ENCODE assay signal across 8 mouse cellular contexts in the genomic region with DNA sequence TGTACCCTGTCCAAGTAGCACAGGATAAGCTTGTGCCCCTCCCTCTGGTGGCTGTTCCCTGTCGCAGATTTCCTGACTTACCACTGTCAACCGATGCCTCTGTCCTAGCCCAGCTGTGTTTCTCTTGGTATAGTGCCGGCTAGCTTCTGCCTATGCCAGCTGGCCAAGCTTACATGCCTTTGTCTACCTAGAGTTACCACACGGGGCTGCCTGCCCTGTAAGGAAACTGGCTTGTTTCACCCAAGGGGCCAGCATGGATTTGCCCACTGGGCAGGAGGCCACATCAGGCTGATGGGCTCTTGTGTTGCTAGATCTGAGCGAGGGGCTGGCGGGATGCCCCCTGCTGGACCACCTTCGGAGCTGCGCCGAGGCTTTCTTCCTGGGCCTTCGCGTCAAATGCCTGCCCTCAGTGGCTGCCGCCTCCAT. TPM values are rescaled to one million over a fixed set of nuclear protein-coding genes. Genes with fewer than 3 reads are reported as not detected.
A peak's percentile ranks its signal among the peaks of the same experiment; 100 is the strongest.
DNase-seq lines count a peak whose midpoint lies in the region; ATAC-seq and TF ChIP-seq lines count a peak whose summit lies in the region.
"Had no signal": no experiment of that assay in that cellular context is flagged by ENCODE, and none has a peak within 500 bp of the region (broad histone marks: within the 10 kb centered on the region; RNA-seq: fewer than 3 reads in every experiment).

No protein-coding gene starts in this region.

- H3K4me1 ChIP-seq in liver, adult 2 months (ENCODE audit: control insufficient read depth, insufficient read depth, low read length): no peaks in the 10 kb centered on the region
- H3K4me1 ChIP-seq in liver, embryonic 11.5 days (replicated peaks; ENCODE audit: control insufficient read depth, insufficient read depth, low read length): no peaks in the 10 kb centered on the region
- H3K4me1 ChIP-seq in limb, embryonic 10.5 days: peaks cover 10% of the 10 kb centered on the region

- no peaks in the 10 kb centered on the region for H3K9me3 ChIP-seq in liver, embryonic 11.5 days (ENCODE audit: control insufficient read depth, low read length)
- no peaks in the 10 kb centered on the region for H3K9me3 ChIP-seq in limb, embryonic 10.5 days (replicated peaks)

- DNase-seq in liver, adult 2 months (ENCODE audit: extremely low read depth, low read depth, low spot score): no peak
- DNase-seq in liver, embryonic 11.5 days (ENCODE audit: low spot score): no peak
- peak; percentile 31 for DNase-seq in NIH3T3 (ENCODE audit: low read depth)
- DNase-seq in embryo, embryonic 9.5 days (ENCODE audit: extremely low spot score): peak; percentile 23
- DNase-seq in limb, embryonic 10.5 days (ENCODE audit: low spot score): peak; percentile 41
- no peak for DNase-seq in Muller cell, postnatal 12 days (ENCODE audit: inconsistent ontology term)
- no peak for DNase-seq in urinary bladder, adult 18-20 months (ENCODE audit: low spot score in 2 of 2)

- H3K27ac ChIP-seq in liver, adult 2 months (replicated peaks; ENCODE audit: insufficient read depth, low read depth, low read length): no peak overlapping the region
- no peak overlapping the region for H3K27ac ChIP-seq in liver, embryonic 11.5 days (ENCODE audit: low read depth, low read length)
- no peak overlapping the region for H3K27ac ChIP-seq in limb, embryonic 10.5 days
- H3K27ac ChIP-seq: macrophage had no signal

- no peaks in the 10 kb centered on the region for H3K36me3 ChIP-seq in liver, adult 2 months (ENCODE audit: control insufficient read depth, insufficient read depth, low read length)
- H3K36me3 ChIP-seq in liver, embryonic 11.5 days (ENCODE audit: control insufficient read depth, insufficient read depth, low read length): no peaks in the 10 kb centered on the region
- H3K36me3 ChIP-seq in limb, embryonic 10.5 days: no peaks in the 10 kb centered on the region

- TF ChIP-seq CTCF in liver, adult 2 months (IDR thresholded peaks at IDR 0.05; ENCODE audit: low read depth, low read length): 0 out of 2 replicates have a peak, but pooled peaks have one; percentile 12

- H3K79me2 ChIP-seq in liver, adult 2 months (ENCODE audit: control insufficient read depth, insufficient read depth, low read length): no peaks in the 10 kb centered on the region

- no peak overlapping the region for H3K4me2 ChIP-seq in liver, embryonic 11.5 days

- no peaks in the 10 kb centered on the region for H3K27me3 ChIP-seq in liver, adult 2 months (ENCODE audit: control insufficient read depth, insufficient read depth, low read length)
- no peaks in the 10 kb centered on the region; the same call in 1 of the 2 replicates for H3K27me3 ChIP-seq in liver, embryonic 11.5 days (replicated peaks; ENCODE audit: control insufficient read depth, insufficient read depth, low read length)
- H3K27me3 ChIP-seq in limb, embryonic 10.5 days (ENCODE audit: low read depth, poor library complexity, severe bottlenecking): no peaks in the 10 kb centered on the region

- no peak overlapping the region for H3K4me3 ChIP-seq in liver, adult 2 months (ENCODE audit: insufficient read depth, low read depth, low read length)
- no peak overlapping the region for H3K4me3 ChIP-seq in liver, embryonic 11.5 days (ENCODE audit: low read depth, low read length)
- H3K4me3 ChIP-seq in limb, embryonic 10.5 days: no peak overlapping the region

- no peak for TF ChIP-seq POLR2A in liver, adult 2 months (IDR thresholded peaks at IDR 0.05; ENCODE audit: extremely low read depth, insufficient read depth, low read length)

- no peak overlapping the region for H3K9ac ChIP-seq in liver, adult 2 months (ENCODE audit: low read depth, low read length)
- H3K9ac ChIP-seq in liver, embryonic 11.5 days (ENCODE audit: low read depth, low read length): no peak overlapping the region

- 37% methylated on average over 12 of the region's 12 CpGs for WGBS in liver, adult 2 months
- 34% methylated on average over 12 of the region's 12 CpGs for WGBS in liver, embryonic 11.5 days
- WGBS in limb, embryonic 10.5 days: 29% methylated on average over 12 of the region's 12 CpGs

- ATAC-seq in liver, embryonic 11.5 days (replicated peaks; ENCODE audit: low FRiP score): no peak

RNA-seq across cellular contexts. Expression of gene Amz1, which starts 19.8 kb away (rescaled TPM):
- total RNA-seq in liver, adult 2 months (2014; rRNA removed): 0.46 and 0.54 TPM in 2 replicates
- polyA plus RNA-seq in liver, adult 2 months (2012; rRNA removed): 0.15 and 0.93 TPM in 2 replicates
- polyA plus RNA-seq in liver, embryonic 11.5 days (2014; fragmentation: Nextera tagmentation; extraction: Ambion mirVana): 1.2 and 2.0 TPM in 2 replicates
- polyA plus RNA-seq in limb, embryonic 10.5 days (2016; fragmentation: Nextera tagmentation; extraction: Ambion mirVana): 0.88 and 1.1 TPM in 2 replicates

RNA-seq across cellular contexts. Expression of gene Brat1, which starts 38.9 kb away (rescaled TPM):
- total RNA-seq in liver, adult 2 months (2014; rRNA removed): 5.5 and 6.1 TPM in 2 replicates
- polyA plus RNA-seq in liver, adult 2 months (2012; rRNA removed): 13.3 and 14.4 TPM in 2 replicates
- polyA plus RNA-seq in liver, embryonic 11.5 days (2014; fragmentation: Nextera tagmentation; extraction: Ambion mirVana): 16.9 and 18.7 TPM in 2 replicates
- 21.8 and 22.2 TPM in 2 replicates for polyA plus RNA-seq in limb, embryonic 10.5 days (2016; fragmentation: Nextera tagmentation; extraction: Ambion mirVana)

RNA-seq across cellular contexts. Expression of gene Iqce, which starts 41.5 kb away (rescaled TPM):
- 2.3 and 2.4 TPM in 2 replicates for total RNA-seq in liver, adult 2 months (2014; rRNA removed)
- polyA plus RNA-seq in liver, adult 2 months (2012; rRNA removed): 3.8 and 5.5 TPM in 2 replicates
- polyA plus RNA-seq in liver, embryonic 11.5 days (2014; fragmentation: Nextera tagmentation; extraction: Ambion mirVana): 13.2 and 14.4 TPM in 2 replicates
- polyA plus RNA-seq in limb, embryonic 10.5 days (2016; fragmentation: Nextera tagmentation; extraction: Ambion mirVana): 24.2 and 24.9 TPM in 2 replicates

Comparison
In these comparisons a context has a peak if more than half of its experiments do, and no peak if none do; other contexts are left out.
1. DNase-seq: peak in NIH3T3 (single experiment), embryo, embryonic 9.5 days (single experiment) and limb, embryonic 10.5 days (single experiment); none in liver, adult 2 months (single experiment), liver, embryonic 11.5 days (single experiment), Muller cell, postnatal 12 days (single experiment) and urinary bladder, adult 18-20 months (0 of 2).